Mouse (Mus musculus): ENCODE results near the gene Tmem45a. TPM values are rescaled to one million over a fixed set of nuclear protein-coding genes. Genes with fewer than 3 reads are reported as not detected.
"Not testable (repeated sequence)": the region's sequence is repeated elsewhere in the genome, so short reads cannot be mapped to it uniquely, and the experiment has no call there.

Tmem45a gene
- total RNA-seq (2017), result not detected in 3 replicates

GRCm38 (mm10) chr16:56885824-56886615 lies at the start of gene Tmem45a:
Gene Tmem45a (minus strand): TSS chr16:56886166.
- ATAC-seq (replicated peaks; ENCODE audit: insufficient number of reproducible peaks, low FRiP score, low TSS enrichment, poor library complexity, severe bottlenecking), result no peak

DNA sequence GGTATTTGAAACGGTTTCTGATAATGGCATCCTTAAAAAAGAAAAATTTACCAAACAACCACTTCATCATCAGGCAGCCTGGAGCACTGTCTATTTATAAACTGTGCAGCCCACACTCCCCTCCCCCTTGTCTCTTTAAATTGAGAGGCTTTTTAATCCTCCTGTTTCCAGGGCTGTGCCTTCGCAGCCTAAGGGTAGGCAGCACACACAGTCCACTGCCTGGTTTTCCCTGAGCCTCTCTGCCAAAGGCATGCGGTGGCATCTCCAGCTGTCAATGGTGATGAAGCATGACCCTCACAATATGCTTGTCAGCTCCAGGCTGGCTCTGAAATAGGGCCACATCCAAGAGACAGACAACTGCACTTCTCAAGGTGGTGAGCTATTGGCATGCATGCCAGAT lies 42.1 kb upstream of the Tmem45a start, which contains the start of gene Lnp1:
TSS of gene Lnp1 (minus strand) at position 39 of the 400 bp plus-strand sequence.
- ATAC-seq (replicated peaks; ENCODE audit: insufficient number of reproducible peaks, low FRiP score, low TSS enrichment, poor library complexity, severe bottlenecking), result no peak

DNA sequence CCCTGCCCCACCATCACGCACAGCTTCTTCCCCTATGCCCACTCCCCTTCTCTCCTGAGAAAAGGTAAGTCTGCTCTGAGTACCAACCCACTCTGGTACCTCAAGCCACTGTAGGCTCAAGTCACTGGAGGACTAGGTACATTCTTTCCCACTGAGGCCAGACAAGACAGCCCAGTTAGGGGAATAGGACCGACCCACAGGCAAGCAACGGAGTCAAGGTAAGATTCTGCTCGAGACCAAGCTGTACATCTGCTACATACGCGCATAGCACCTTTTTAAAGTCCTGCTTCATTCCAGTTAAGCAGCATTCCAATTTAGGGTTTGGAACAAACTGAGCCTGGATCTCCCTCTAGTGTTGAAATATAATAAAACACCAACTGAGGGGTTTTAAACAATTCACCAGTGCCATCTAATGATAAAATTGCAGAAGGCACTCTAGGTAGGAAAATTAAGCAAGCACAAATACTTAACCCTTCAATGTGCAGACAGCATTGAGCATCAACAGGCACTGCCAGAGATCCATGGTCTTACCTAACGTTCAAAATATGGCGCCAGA lies 34.2 kb upstream of the Tmem45a start:
- no peak for ATAC-seq (replicated peaks; ENCODE audit: insufficient number of reproducible peaks, low FRiP score, low TSS enrichment, poor library complexity, severe bottlenecking)

DNA sequence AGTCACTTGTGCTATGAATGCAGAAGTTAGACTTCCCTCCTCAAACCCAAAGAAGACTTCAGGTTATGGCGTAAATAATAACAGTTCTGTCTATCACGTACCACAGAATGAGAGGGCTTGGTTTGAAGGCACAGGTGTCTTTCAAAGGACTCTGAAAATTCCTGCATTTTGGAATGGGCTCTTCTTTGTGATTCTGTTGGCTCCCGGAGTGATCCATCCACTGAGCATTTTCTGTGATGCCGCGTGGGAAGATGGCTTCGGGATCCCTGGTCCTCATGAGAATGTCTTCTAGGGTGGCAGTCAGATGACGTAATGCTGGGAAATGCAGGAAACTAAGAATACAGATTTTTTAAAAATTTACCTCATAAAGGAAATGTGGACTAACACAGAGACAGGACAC lies 31.3 kb upstream of the Tmem45a start:
- no peak for ATAC-seq (replicated peaks; ENCODE audit: insufficient number of reproducible peaks, low FRiP score, low TSS enrichment, poor library complexity, severe bottlenecking)

GRCm38 (mm10) chr16:56908986-56909385 lies 23.0 kb upstream of the Tmem45a start:
- no peak for ATAC-seq (replicated peaks; ENCODE audit: insufficient number of reproducible peaks, low FRiP score, low TSS enrichment, poor library complexity, severe bottlenecking)

DNA sequence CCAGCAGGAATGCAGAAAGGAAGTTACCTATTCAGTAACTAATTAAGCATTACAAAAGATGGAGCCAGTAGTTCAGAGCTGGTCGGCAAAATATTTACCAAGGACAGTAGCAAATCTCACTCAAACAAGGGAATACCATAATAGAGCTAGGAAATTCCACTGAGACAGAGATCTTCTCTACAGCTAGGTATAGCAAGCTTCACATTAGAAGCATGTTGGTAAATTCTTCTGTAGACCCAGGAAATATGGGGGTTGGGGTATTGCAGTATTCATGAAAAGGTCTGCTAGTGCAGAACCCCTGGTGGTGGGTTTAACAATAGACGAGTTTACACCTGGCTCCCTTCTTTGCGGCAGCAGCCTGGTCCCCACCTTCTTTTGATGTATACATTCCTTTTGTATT lies 16.2 kb upstream of the Tmem45a start:
- ATAC-seq (replicated peaks; ENCODE audit: insufficient number of reproducible peaks, low FRiP score, low TSS enrichment, poor library complexity, severe bottlenecking), result not testable (repeated sequence)

DNA sequence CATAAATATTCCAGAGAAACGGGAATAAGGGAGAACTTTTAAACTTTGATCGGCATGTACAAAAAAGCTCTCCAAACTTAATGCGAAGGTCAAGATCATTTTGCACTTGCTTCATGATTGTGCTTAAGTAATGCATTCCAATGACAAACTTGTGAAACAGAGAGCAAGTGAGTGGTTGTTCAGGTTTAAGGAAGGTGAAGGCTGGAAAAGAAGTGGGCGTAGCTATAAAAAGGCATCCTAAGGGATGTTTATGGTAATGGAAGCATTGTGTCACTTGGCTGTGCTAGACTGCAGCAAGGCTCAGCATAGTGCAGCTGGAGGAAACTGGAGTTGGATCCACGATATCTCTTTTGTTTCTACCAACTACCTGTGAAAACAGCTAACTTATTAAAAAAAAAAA lies 5.6 kb upstream of the Tmem45a start:
- ATAC-seq (replicated peaks; ENCODE audit: insufficient number of reproducible peaks, low FRiP score, low TSS enrichment, poor library complexity, severe bottlenecking), result no peak

- ATAC-seq (replicated peaks; ENCODE audit: insufficient number of reproducible peaks, low FRiP score, low TSS enrichment, poor library complexity, severe bottlenecking), result no peak
Observed at GRCm38 (mm10) chr16:56886616-56887116, 700 bp upstream of the Tmem45a start.

DNA sequence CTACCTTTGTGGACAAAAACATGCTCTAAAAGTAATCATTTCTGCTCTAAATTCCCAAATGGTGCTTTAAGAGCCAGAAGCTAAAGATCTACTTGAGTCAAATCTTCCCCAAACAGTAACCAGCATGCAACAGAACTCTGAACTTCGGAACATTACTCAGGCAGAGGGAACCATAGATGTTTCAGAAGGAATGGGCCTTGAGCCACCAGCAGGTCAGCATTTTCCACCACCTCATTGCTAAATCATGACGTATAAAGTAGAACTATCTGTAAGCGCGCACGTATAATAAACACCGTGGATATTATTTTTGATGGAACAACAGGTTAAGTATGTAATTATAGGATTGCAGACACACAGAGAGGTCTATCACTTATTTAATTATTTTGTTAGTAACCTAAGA lies 1.2 kb downstream of the Tmem45a start:
- no peak for ATAC-seq (replicated peaks; ENCODE audit: insufficient number of reproducible peaks, low FRiP score, low TSS enrichment, poor library complexity, severe bottlenecking)

GRCm38 (mm10) chr16:56873410-56873809 lies 12.6 kb downstream of the Tmem45a start:
- ATAC-seq (replicated peaks; ENCODE audit: insufficient number of reproducible peaks, low FRiP score, low TSS enrichment, poor library complexity, severe bottlenecking), result no peak

DNA sequence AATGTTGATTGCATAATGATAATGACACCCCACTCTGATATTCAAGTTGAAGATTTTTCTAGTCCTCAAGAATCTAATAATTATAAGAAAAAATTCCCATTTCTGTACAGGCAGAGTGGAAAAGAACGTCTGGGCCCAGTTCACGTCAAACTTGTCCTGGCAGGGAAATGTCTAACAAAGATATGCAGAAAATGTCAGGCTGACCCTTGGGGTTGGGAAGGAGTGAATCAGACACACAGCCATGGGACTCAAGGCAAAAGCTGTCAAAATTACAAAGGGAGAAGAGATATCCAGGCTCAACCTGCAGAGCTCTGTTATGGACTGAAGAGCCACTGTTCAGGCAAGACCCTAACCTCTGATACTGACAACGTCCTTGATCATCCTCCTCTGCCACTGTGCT lies 15.5 kb downstream of the Tmem45a start:
- no peak for ATAC-seq (replicated peaks; ENCODE audit: insufficient number of reproducible peaks, low FRiP score, low TSS enrichment, poor library complexity, severe bottlenecking)

- no peak for ATAC-seq (replicated peaks; ENCODE audit: insufficient number of reproducible peaks, low FRiP score, low TSS enrichment, poor library complexity, severe bottlenecking)
Observed at GRCm38 (mm10) chr16:56868361-56868760, 17.6 kb downstream of the Tmem45a start.

DNA sequence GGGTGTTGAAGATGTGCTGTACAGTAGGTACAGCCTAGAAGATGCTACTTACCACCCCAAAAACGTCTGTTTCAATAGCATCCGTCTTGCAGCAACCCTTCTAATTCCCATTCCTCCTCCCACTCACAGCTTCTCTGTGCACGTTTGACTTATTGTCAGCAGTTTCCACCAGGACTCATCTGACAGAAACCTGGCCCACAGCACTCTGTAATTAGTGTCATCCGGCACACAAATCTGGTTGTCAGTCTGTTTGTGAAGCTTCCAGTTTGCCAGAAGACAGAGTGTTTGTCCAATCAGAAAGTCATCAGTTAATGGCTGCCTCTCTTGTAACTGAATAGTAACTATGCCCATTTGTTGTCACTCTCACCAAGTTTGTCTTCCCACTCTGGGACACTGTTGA lies 18.4 kb downstream of the Tmem45a start:
- ATAC-seq (replicated peaks; ENCODE audit: insufficient number of reproducible peaks, low FRiP score, low TSS enrichment, poor library complexity, severe bottlenecking), result no peak

GRCm38 (mm10) chr16:56852841-56853587 lies 33.0 kb downstream of the Tmem45a start:
- no peak for ATAC-seq (replicated peaks; ENCODE audit: insufficient number of reproducible peaks, low FRiP score, low TSS enrichment, poor library complexity, severe bottlenecking)

- ATAC-seq (replicated peaks; ENCODE audit: insufficient number of reproducible peaks, low FRiP score, low TSS enrichment, poor library complexity, severe bottlenecking), result no peak
Observed at GRCm38 (mm10) chr16:56842988-56843387, 43.0 kb downstream of the Tmem45a start.

DNA sequence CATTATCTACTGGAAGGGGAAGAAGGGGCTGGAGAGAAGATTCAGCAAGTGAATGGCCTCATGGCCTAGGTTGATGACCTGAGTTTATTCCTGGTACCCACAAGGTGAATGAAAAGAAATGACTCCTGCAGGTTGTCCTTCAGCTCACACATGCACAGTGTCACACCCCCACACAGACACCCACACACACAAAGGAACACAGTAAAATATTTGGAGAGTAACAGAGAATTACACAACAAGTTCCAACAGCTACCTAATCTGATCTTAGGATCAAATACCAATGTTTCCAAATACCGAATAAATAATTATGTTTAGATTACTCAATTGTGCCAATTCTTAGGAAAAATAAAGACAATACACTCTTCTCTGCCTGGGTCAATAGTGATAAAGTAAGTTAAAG lies 52.7 kb downstream of the Tmem45a start:
- ATAC-seq (replicated peaks; ENCODE audit: insufficient number of reproducible peaks, low FRiP score, low TSS enrichment, poor library complexity, severe bottlenecking), result no peak

DNA sequence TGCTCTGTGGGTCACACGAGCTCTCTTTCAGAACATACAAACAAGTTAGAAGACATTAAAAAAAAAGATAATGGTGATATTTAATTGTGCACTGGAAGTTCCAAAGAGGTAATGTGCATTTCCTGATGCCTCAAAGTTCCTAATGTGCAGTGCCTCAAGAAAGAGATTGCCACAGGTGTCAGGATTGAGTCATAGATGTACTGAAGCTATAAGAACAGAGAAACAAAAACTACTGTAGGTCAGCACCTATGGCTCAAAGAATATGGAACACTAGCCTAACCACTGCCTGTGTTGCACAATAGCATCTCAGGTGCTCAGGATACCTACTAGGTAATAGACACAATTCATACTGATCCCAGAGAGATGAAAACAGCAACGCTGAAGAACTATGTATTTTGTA lies 54.0 kb downstream of the Tmem45a start:
- no peak for ATAC-seq (replicated peaks; ENCODE audit: insufficient number of reproducible peaks, low FRiP score, low TSS enrichment, poor library complexity, severe bottlenecking)

- no peak for ATAC-seq (replicated peaks; ENCODE audit: insufficient number of reproducible peaks, low FRiP score, low TSS enrichment, poor library complexity, severe bottlenecking)
Observed at GRCm38 (mm10) chr16:56801370-56802109, 84.4 kb downstream of the Tmem45a start.

- no peak for ATAC-seq (replicated peaks; ENCODE audit: insufficient number of reproducible peaks, low FRiP score, low TSS enrichment, poor library complexity, severe bottlenecking)
Observed at GRCm38 (mm10) chr16:56800946-56801345, 85.0 kb downstream of the Tmem45a start.

All from monocyte, adult 5-6 weeks (primary cell).